Mouse (Mus musculus) A20 (cell line): Measurements from ENCODE around the gene Trpm5.

Experiments used
- DNase-seq: peaks from one replicate; pipeline ENCODE4 v3.0.0-alpha.2; 2011; ENCODE audit warnings: low read depth, low spot score

The Trpm5 gene

GRCm38 (mm10) chr7:143094592-143095553 is at the start of gene Trpm5:
TSS of gene Trpm5 (minus strand) at chr7:143094642.
- DNase-seq, result peak; percentile 54

GRCm38 (mm10) chr7:143142680-143143079 is 48.2 kb upstream of the Trpm5 start:
- no peak for DNase-seq

GRCm38 (mm10) chr7:143139932-143140331 is 45.5 kb upstream of the Trpm5 start:
- DNase-seq, result no peak

- peak; percentile 38 for DNase-seq
Observed at GRCm38 (mm10) chr7:143138789-143139188, 44.3 kb upstream of the Trpm5 start.

GRCm38 (mm10) chr7:143136561-143136960 is 42.1 kb upstream of the Trpm5 start:
- DNase-seq, result no peak

- no peak for DNase-seq
Observed at GRCm38 (mm10) chr7:143136125-143136524, 41.7 kb upstream of the Trpm5 start.

DNA sequence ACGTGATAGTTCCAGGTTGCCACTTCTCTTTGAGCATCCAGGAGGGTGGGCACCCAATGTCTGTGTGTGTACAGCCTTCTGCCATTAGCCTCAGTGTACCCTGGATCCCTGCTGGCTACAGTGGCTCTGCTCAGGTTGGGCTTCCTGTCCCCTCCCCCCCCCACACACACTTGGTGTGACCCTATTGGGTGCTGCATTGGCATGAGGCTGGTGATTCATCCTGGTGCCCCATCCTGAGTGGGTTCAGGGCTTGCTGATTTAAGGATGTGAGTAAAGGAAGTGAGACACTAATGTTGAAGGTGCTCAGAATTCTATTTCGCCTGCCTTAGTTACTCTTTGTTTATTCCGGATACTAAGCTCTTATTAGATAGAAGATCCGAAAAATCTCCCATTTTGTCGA is 38.4 kb upstream of the Trpm5 start:
- no peak for DNase-seq

- no peak for DNase-seq
Observed at GRCm38 (mm10) chr7:143124902-143125301, 30.5 kb upstream of the Trpm5 start.

DNA sequence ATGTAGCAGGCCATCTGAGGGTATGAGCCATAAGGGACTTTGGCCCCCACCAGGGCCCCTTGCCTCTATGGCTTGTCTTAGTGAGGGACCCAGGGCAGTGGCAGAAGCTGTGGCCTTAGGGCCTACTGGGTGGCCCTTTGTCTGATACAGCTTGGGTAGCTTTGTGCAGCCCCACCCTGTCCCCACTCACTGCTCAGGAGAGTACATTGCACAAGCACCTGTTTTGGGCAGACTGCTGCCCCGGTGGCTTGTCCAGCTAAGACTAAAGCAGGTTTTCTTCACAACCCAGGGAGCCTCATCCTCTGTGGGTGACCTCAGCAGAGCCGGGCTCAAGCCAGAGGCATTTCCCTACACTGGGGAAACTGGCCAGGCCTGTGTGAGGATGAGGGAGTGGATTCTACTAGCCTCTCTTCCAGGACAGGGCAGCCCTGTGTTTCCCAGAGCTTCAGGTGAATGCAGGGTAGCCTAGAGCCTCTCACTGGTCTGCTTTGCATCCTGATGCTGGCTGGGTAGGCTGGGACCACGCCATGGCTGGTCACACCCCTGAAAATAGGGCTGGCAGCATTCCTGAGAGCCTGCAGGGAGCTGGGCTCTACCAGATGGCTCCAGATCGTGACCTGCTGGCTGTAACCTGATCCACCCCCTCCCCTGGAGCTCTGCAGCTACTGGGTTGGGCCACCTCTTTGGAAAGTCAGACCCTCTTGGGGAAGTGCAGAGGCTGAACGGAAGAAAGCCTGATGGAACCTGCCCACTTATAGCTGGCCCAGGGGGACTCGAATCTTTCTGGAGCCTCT is 29.6 kb upstream of the Trpm5 start:
- DNase-seq, result no peak

GRCm38 (mm10) chr7:143122191-143122590 is 27.7 kb upstream of the Trpm5 start:
- no peak for DNase-seq

DNA sequence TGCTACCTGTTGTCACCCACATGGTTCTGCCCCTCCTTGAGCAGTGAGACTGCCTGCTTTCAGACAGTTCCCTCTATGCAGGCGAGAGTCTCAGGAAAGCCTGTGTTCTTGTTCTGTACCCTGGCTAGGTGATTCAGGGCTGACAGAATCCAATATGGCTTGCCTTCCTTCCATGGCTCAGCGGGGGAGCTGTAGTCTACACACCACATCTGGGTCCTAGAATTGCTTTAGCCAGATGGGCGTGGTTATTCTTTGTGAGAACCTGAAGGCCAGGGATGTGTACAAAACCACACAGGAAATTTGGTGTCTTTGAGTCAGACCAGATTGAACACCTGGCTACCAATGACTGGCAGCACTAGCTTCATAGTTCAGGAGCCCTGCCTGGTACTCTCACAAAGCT is 25.4 kb upstream of the Trpm5 start:
- no peak for DNase-seq

DNA sequence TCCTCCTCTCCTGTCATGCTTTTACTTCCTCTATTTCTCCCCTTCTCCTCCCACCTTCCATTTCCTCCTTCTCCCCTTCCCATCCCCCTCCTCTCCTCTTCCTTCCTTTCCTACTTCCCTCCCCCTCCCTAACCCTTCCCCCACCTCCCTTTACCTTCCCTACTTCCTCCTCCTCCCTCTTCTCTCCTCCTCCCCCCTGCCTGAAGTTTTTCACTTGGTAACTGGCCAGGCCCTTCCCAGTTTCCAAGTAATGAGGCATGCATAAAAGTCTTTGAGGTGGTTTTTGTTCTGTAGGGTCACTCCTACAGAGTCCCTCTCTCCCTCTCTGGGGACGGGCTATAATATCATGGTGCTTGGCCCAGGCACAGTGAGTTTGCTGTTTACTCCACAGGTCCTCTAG is 25.0 kb upstream of the Trpm5 start:
- DNase-seq, result no peak

- no peak for DNase-seq
Observed at GRCm38 (mm10) chr7:143116521-143116920, 22.1 kb upstream of the Trpm5 start.

- DNase-seq, result no peak
Observed at GRCm38 (mm10) chr7:143114773-143115172, 20.3 kb upstream of the Trpm5 start.

DNA sequence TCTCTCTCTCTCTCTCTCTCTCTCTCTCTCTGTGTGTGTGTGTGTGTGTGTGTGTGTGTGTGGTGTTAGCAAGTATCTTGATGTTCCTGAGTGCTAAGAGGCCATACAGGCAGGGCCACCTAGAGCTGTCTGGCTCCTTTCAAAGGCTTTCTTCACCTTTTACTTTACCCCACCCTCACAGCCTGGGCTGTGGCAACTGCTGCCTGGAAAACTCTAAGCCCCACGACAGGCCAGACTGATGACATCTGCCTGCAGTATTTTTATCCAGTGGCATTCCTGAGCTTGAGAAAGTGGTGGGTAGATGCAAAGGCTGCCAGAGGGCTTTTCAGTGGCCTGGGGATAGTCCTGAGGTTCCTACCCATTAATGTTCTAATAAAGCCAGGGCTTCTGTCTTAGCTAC is 18.0 kb upstream of the Trpm5 start:
- DNase-seq, result no peak

DNA sequence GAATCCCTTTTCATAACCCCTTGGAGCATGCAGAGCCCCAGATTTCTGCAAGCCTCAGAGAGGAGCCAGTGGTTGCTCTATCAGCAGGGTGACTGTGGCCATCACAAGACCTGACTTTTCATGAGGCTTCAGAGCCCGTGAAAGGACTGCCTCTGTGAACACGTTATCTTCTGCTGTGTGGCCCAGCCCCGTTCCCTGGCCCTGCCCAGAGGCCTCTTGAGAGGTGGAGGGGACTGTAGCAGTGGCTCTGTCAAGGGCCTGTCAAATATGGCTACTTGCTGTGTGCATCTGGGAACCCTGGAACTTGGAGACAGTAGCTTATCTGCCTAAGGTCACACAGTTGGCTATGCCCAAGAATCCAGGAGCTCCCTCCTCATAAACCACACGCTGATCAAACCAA is 17.3 kb upstream of the Trpm5 start:
- no peak for DNase-seq

- no peak for DNase-seq
Observed at GRCm38 (mm10) chr7:143110803-143111202, 16.4 kb upstream of the Trpm5 start.

GRCm38 (mm10) chr7:143109696-143110095 is 15.3 kb upstream of the Trpm5 start:
- DNase-seq, result no peak

- DNase-seq, result no peak
Observed at GRCm38 (mm10) chr7:143108996-143109660, 14.7 kb upstream of the Trpm5 start.

DNA sequence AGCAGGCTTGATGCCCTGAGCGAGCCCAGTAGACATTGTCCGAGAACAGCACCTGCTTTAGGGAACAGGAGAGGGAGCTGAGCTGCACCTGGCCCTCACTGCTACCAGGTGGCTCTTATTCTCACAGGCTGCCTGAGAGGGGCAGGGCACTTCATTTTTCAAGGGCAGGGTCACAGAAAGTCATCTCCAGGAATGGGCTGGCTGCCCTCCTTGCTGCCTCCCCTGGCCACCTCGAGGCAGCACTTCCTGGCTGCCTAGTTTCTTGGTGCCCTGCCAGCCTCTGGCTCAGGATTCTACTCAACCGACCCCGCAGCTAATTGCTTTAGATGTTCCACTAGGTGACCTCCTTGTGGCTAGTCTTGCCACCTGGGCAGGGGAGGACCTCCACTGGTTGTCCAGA is 13.8 kb upstream of the Trpm5 start:
- no peak for DNase-seq

- no peak for DNase-seq
Observed at GRCm38 (mm10) chr7:143106672-143107465, 12.4 kb upstream of the Trpm5 start.
